Mouse (Mus musculus) myocyte (in vitro differentiated cells): ENCODE measurements around the gene Fam222b. TPM values are rescaled to one million over a fixed set of nuclear protein-coding genes. Genes with fewer than 3 reads are reported as not detected.

Source experiments
- H3K27me3 ChIP-seq: one replicate; pipeline ENCODE4 v1.6.1; 2011; ENCODE audit not compliant: control insufficient read depth, insufficient read depth, insufficient read length
- H3K36me3 ChIP-seq: one replicate; pipeline ENCODE4 v1.6.1; 2011; ENCODE audit not compliant: control insufficient read depth, insufficient read depth
- H3K4me2 ChIP-seq: one replicate; pipeline ENCODE4 v1.6.1; 2011; ENCODE audit warnings: low read depth, control low read depth
- H3K4me3 ChIP-seq: one replicate; pipeline ENCODE4 v1.5.1; 2011; ENCODE audit warnings: mild to moderate bottlenecking, control low read depth, moderate library complexity
- H3K79me2 ChIP-seq: one replicate; pipeline ENCODE4 v1.6.1; 2011; ENCODE audit not compliant: control insufficient read depth, insufficient read depth
- H3ac ChIP-seq: one replicate; pipeline ENCODE4 v1.6.1; 2011; ENCODE audit not compliant: control insufficient read depth, insufficient read length
- CEBPB ChIP-seq: IDR thresholded peaks from 2 replicates; pipeline ENCODE4 v1.6.1; 2011; ENCODE audit warnings: mild to moderate bottlenecking, moderate library complexity; ENCODE audit not compliant: poor library complexity, insufficient read depth, severe bottlenecking
- E2F4 ChIP-seq: IDR thresholded peaks from one replicate; pipeline ENCODE4 v1.6.1; 2011; ENCODE audit warnings: mild to moderate bottlenecking, control low read depth, moderate library complexity; ENCODE audit not compliant: insufficient read depth
- MAX ChIP-seq: IDR thresholded peaks from one replicate; pipeline ENCODE4 v1.6.1; 2011; ENCODE audit warnings: low read depth, mild to moderate bottlenecking, control low read depth
- MYOD1 ChIP-seq, 3 experiments: IDR thresholded peaks; one replicate each; pipeline ENCODE4 v1.6.1; 2011; ENCODE audit warnings: control low read depth in 2 of 3, low read depth in 2 of 3, mild to moderate bottlenecking in 2 of 3, moderate library complexity in 1 of 3; ENCODE audit not compliant: insufficient read length in 2 of 3, control insufficient read depth in 1 of 3
- MYOG ChIP-seq, 3 experiments: IDR thresholded peaks; one replicate each; pipeline ENCODE4 v1.6.1; 2011; ENCODE audit warnings: control low read depth in 2 of 3, low read depth in 2 of 3, mild to moderate bottlenecking in 2 of 3; ENCODE audit not compliant: insufficient read length in 2 of 3, control insufficient read depth in 1 of 3, insufficient read depth in 1 of 3
- POLR2A ChIP-seq: IDR thresholded peaks from one replicate; pipeline ENCODE4 v1.6.1; 2011; ENCODE audit warnings: low read depth, mild to moderate bottlenecking, control low read depth, moderate library complexity; ENCODE audit not compliant: insufficient read length
- POLR2AphosphoS2 ChIP-seq: IDR thresholded peaks from one replicate; pipeline ENCODE4 v1.6.1; 2011; ENCODE audit warnings: low read depth, control low read depth; ENCODE audit not compliant: insufficient read length
- REST ChIP-seq: IDR thresholded peaks from one replicate; pipeline ENCODE4 v1.6.1; 2011; ENCODE audit warnings: mild to moderate bottlenecking, control low read depth, moderate library complexity; ENCODE audit not compliant: insufficient read depth, insufficient read length
- SRF ChIP-seq: IDR thresholded peaks from one replicate; pipeline ENCODE4 v1.6.1; 2011; ENCODE audit warnings: low read depth; ENCODE audit not compliant: control insufficient read depth, insufficient read length
- TCF12 ChIP-seq: IDR thresholded peaks from one replicate; pipeline ENCODE4 v1.6.1; 2011; ENCODE audit warnings: mild to moderate bottlenecking, control low read depth; ENCODE audit not compliant: poor library complexity, insufficient read depth, severe bottlenecking
- TCF3 ChIP-seq: IDR thresholded peaks from one replicate; pipeline ENCODE4 v1.6.1; 2011; ENCODE audit warnings: low read depth, control low read depth; ENCODE audit not compliant: insufficient read length
- USF1 ChIP-seq: IDR thresholded peaks from one replicate; pipeline ENCODE4 v1.6.1; 2011; ENCODE audit warnings: low read depth, mild to moderate bottlenecking, control low read depth, moderate library complexity
- polyA plus RNA-seq: library from polyadenylated mRNA; unstranded; fragments of >200 nt; fragmentation: generic; extraction: Trizol; gene quantifications from one replicate; pipeline ENCODE4 v1.2.1, GENCODE M21; 2012; ENCODE audit warnings: missing spikeins

Gene Fam222b
- polyA plus RNA-seq, 1 experiment, result 16.1 TPM

DNA sequence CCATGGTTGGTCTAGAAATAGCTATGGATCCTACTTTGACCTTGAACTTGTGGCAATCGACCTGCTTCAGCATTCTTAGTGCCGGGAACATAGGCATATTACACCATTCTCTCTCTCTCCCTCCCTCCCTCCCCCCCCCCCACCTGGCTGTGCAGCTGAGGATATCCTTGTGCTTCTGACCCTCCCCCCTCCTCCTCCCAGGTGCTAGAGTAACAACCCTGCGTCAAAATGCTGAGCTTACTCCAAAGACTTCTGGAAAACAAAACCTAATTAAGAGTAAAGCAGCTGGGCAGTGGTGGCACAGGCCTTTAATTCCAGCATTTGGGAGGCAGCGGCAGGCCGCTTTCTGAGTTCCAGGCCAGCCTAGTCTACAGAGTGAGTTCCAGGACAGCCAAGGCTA lies 25.3 kb upstream of the Fam222b start:
- no peak overlapping the region for H3K4me3 ChIP-seq
- no peak overlapping the region for H3ac ChIP-seq
- no peak for TF ChIP-seq CEBPB
- TF ChIP-seq POLR2AphosphoS2, result no peak
- no peak for TF ChIP-seq REST
- TF ChIP-seq E2F4, result no peak
- no peak for TF ChIP-seq MYOD1 (IDR thresholded peaks at IDR 0.05; ENCODE audit: control insufficient read depth in 1 of 3, insufficient read length in 2 of 3, low read depth in 2 of 3)
- no peak for TF ChIP-seq MAX
- TF ChIP-seq TCF12, result no peak
- no peak for TF ChIP-seq USF1
- TF ChIP-seq POLR2A, result no peak
- no peak for TF ChIP-seq SRF
- TF ChIP-seq MYOG (IDR thresholded peaks at IDR 0.05; ENCODE audit: control insufficient read depth in 1 of 3, insufficient read depth in 1 of 3, insufficient read length in 2 of 3, low read depth in 2 of 3), result no peak
- H3K79me2 ChIP-seq, result no peaks in the 10 kb centered on the region
- H3K27me3 ChIP-seq, result no peaks in the 10 kb centered on the region
- no peak overlapping the region for H3K4me2 ChIP-seq
- H3K36me3 ChIP-seq, result peaks cover 6% of the 10 kb centered on the region

DNA sequence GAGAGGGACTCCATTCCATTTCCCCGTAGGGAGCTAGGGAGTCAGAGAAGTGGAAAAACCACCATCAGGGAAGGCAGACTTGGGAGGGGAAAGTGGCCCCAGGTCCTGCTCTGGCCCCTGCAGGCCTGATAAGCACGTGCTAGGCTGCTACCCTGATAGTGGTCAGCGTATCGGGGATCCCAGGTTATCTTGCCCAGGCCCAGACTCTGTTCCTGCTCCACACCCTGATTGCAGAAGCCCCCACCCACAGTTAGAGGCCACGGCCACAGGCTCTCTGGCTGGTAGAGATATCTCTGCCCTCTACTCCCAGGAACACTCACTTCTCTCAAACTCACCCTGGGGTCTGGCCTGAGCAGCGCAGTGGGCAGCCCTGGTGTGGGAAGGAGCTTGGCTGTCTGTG lies 24.8 kb upstream of the Fam222b start:
- peaks cover 10% of the 10 kb centered on the region for H3K36me3 ChIP-seq
- H3K79me2 ChIP-seq, result no peaks in the 10 kb centered on the region
- H3K27me3 ChIP-seq, result no peaks in the 10 kb centered on the region
- H3K4me2 ChIP-seq, result no peak overlapping the region
- H3K4me3 ChIP-seq, result no peak overlapping the region
- no peak overlapping the region for H3ac ChIP-seq
- TF ChIP-seq POLR2A (no peak), SRF (no peak), MYOD1 (IDR thresholded peaks at IDR 0.05; ENCODE audit: control insufficient read depth in 1 of 3, insufficient read length in 2 of 3, low read depth in 2 of 3) (no peak), POLR2AphosphoS2 (no peak), MAX (no peak), MYOG (IDR thresholded peaks at IDR 0.05; ENCODE audit: control insufficient read depth in 1 of 3, insufficient read depth in 1 of 3, insufficient read length in 2 of 3, low read depth in 2 of 3) (no peak), CEBPB (no peak), TCF3 (no peak), REST (no peak), USF1 (no peak), E2F4 (no peak)

DNA sequence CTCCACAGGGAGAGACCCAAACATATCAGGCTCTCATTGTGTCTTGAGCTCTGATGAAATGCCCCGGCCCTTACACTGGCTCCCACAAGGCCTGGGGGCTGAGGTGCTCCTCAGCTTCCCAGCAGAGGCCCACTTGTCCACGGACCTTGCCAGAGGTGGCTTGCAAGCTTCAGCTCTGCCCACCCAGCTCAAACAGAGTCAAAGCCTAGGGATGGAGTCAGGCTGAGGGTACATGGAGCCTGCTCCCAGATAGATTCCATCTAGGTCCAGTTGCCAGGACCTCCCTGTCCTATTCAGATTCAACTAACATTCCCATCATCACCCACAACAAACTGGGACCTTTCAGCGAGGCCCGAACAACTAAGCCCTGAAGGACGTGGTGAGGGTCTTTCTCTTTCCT lies 22.5 kb upstream of the Fam222b start:
- H3K4me3 ChIP-seq, result no peak overlapping the region
- no peak overlapping the region for H3K4me2 ChIP-seq
- no peak overlapping the region for H3ac ChIP-seq
- peaks cover 27% of the 10 kb centered on the region for H3K36me3 ChIP-seq
- H3K79me2 ChIP-seq, result no peaks in the 10 kb centered on the region
- TF ChIP-seq CEBPB (no peak), MYOG (IDR thresholded peaks at IDR 0.05; ENCODE audit: control insufficient read depth in 1 of 3, insufficient read depth in 1 of 3, insufficient read length in 2 of 3, low read depth in 2 of 3) (no peak), MYOD1 (IDR thresholded peaks at IDR 0.05; ENCODE audit: control insufficient read depth in 1 of 3, insufficient read length in 2 of 3, low read depth in 2 of 3) (no peak), POLR2AphosphoS2 (peak; percentile 35), E2F4 (no peak)
- no peaks in the 10 kb centered on the region for H3K27me3 ChIP-seq

GRCm38 (mm10) chr11:78072425-78073130 lies 21.9 kb upstream of the Fam222b start:
- peaks cover 27% of the 10 kb centered on the region for H3K36me3 ChIP-seq
- H3K4me3 ChIP-seq, result no peak overlapping the region
- no peak overlapping the region for H3K4me2 ChIP-seq
- TF ChIP-seq POLR2A, result no peak
- TF ChIP-seq MYOD1 (IDR thresholded peaks at IDR 0.05; ENCODE audit: control insufficient read depth in 1 of 3, insufficient read length in 2 of 3, low read depth in 2 of 3), result no peak
- TF ChIP-seq MAX, result no peak
- TF ChIP-seq CEBPB, result no peak
- TF ChIP-seq REST, result no peak
- no peak for TF ChIP-seq SRF
- TF ChIP-seq POLR2AphosphoS2, result no peak
- no peak for TF ChIP-seq TCF12
- TF ChIP-seq TCF3, result no peak
- no peak for TF ChIP-seq MYOG (IDR thresholded peaks at IDR 0.05; ENCODE audit: control insufficient read depth in 1 of 3, insufficient read depth in 1 of 3, insufficient read length in 2 of 3, low read depth in 2 of 3)
- TF ChIP-seq E2F4, result no peak
- TF ChIP-seq USF1, result no peak
- H3K79me2 ChIP-seq, result no peaks in the 10 kb centered on the region
- H3K27me3 ChIP-seq, result no peaks in the 10 kb centered on the region
- no peak overlapping the region for H3ac ChIP-seq

- H3K4me2 ChIP-seq, result no peak overlapping the region
These were observed 20.7 kb upstream of the Fam222b start for GRCm38 (mm10) chr11:78073577-78074276.

More at GRCm38 (mm10) chr11:78073577-78074276, 20.7 kb upstream of the Fam222b start:
- H3K27me3 ChIP-seq, result no peaks in the 10 kb centered on the region
- TF ChIP-seq SRF (no peak), USF1 (no peak), TCF3 (no peak), POLR2A (no peak), E2F4 (no peak), MYOD1 (IDR thresholded peaks at IDR 0.05; ENCODE audit: control insufficient read depth in 1 of 3, insufficient read length in 2 of 3, low read depth in 2 of 3) (no peak), POLR2AphosphoS2 (no peak), TCF12 (no peak), MYOG (IDR thresholded peaks at IDR 0.05; ENCODE audit: control insufficient read depth in 1 of 3, insufficient read depth in 1 of 3, insufficient read length in 2 of 3, low read depth in 2 of 3) (no peak), MAX (no peak), CEBPB (no peak), REST (no peak)
- peaks cover 27% of the 10 kb centered on the region for H3K36me3 ChIP-seq
- no peak overlapping the region for H3ac ChIP-seq
- no peak overlapping the region for H3K4me3 ChIP-seq
- no peaks in the 10 kb centered on the region for H3K79me2 ChIP-seq
